Mouse (Mus musculus): ENCODE results near the gene C130026I21Rik. TPM values are rescaled to one million over a fixed set of nuclear protein-coding genes. Genes with fewer than 3 reads are reported as not detected.
"Not testable (repeated sequence)": the region's sequence is repeated elsewhere in the genome, so short reads cannot be mapped to it uniquely, and the experiment has no call there.

C130026I21Rik gene
- polyA plus RNA-seq (2014; fragmentation: Nextera tagmentation; extraction: Ambion mirVana): not detected in 2 replicates

- H3K4me3 ChIP-seq (ENCODE audit: low read depth, low read length); H3K4me2 ChIP-seq (replicated peaks; ENCODE audit: low read depth, low read length); H3K9ac ChIP-seq (replicated peaks; ENCODE audit: low read depth, low read length); ATAC-seq (ENCODE audit: insufficient number of reproducible peaks, insufficient read depth, low FRiP score, low read depth); H3K9me3 ChIP-seq (ENCODE audit: control insufficient read depth, low read depth, low read length); H3K4me1 ChIP-seq (ENCODE audit: control insufficient read depth, insufficient read depth, low read length); H3K27me3 ChIP-seq (ENCODE audit: control insufficient read depth, insufficient read depth, low read length); H3K36me3 ChIP-seq (ENCODE audit: control insufficient read depth, insufficient read depth, low read length); H3K27ac ChIP-seq (ENCODE audit: low read length): not testable (repeated sequence)
- WGBS: no CpG with 5 or more reads among the region's 6 CpGs
Measured at GRCm38 (mm10) chr1:85270466-85270865, at the start of gene C130026I21Rik. Gene C130026I21Rik, minus strand, starts transcription at chr1:85270566.

GRCm38 (mm10) chr1:85287063-85287462 is 16.7 kb upstream of the C130026I21Rik start:
- WGBS: 42% methylated on average over 4 of the region's 5 CpGs
- not testable (repeated sequence) for H3K9ac ChIP-seq (replicated peaks; ENCODE audit: low read depth, low read length); H3K4me2 ChIP-seq (replicated peaks; ENCODE audit: low read depth, low read length); H3K9me3 ChIP-seq (ENCODE audit: control insufficient read depth, low read depth, low read length); H3K36me3 ChIP-seq (ENCODE audit: control insufficient read depth, insufficient read depth, low read length); H3K27ac ChIP-seq (ENCODE audit: low read length); H3K4me1 ChIP-seq (ENCODE audit: control insufficient read depth, insufficient read depth, low read length); H3K4me3 ChIP-seq (ENCODE audit: low read depth, low read length); ATAC-seq (ENCODE audit: insufficient number of reproducible peaks, insufficient read depth, low FRiP score, low read depth); H3K27me3 ChIP-seq (ENCODE audit: control insufficient read depth, insufficient read depth, low read length)

- not testable (repeated sequence) for H3K4me3 ChIP-seq (ENCODE audit: low read depth, low read length); H3K27me3 ChIP-seq (ENCODE audit: control insufficient read depth, insufficient read depth, low read length); H3K9me3 ChIP-seq (ENCODE audit: control insufficient read depth, low read depth, low read length); ATAC-seq (ENCODE audit: insufficient number of reproducible peaks, insufficient read depth, low FRiP score, low read depth); H3K4me1 ChIP-seq (ENCODE audit: control insufficient read depth, insufficient read depth, low read length); H3K36me3 ChIP-seq (ENCODE audit: control insufficient read depth, insufficient read depth, low read length); H3K9ac ChIP-seq (replicated peaks; ENCODE audit: low read depth, low read length); H3K4me2 ChIP-seq (replicated peaks; ENCODE audit: low read depth, low read length); H3K27ac ChIP-seq (ENCODE audit: low read length)
- WGBS: 74% methylated on average over 4 of the region's 5 CpGs
Measured at GRCm38 (mm10) chr1:85276421-85276820, 6.1 kb upstream of the C130026I21Rik start.

DNA sequence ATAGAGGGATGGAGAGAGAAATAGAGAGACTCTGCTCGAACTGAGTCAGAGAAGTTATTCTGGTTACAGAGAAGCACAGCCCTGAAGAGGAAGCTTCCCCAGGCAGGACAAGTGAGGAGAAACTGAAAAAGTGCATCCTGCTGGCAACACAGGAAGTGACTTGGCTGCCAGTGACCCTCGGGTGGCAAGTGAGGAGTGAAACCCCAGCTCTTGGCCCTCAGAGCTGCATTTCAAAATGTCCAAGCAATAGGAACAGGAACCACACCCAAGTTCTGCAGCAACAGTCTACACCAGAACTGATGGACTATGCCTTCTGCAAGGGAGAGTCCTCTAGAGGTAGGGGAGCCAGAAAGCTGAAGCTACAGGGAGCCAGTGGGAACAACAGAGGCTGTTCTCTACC is 11.7 kb downstream of the C130026I21Rik start:
- ATAC-seq (ENCODE audit: insufficient number of reproducible peaks, insufficient read depth, low FRiP score, low read depth); H3K36me3 ChIP-seq (ENCODE audit: control insufficient read depth, insufficient read depth, low read length); H3K27me3 ChIP-seq (ENCODE audit: control insufficient read depth, insufficient read depth, low read length); H3K4me2 ChIP-seq (replicated peaks; ENCODE audit: low read depth, low read length); H3K27ac ChIP-seq (ENCODE audit: low read length); H3K9ac ChIP-seq (replicated peaks; ENCODE audit: low read depth, low read length); H3K9me3 ChIP-seq (ENCODE audit: control insufficient read depth, low read depth, low read length); H3K4me3 ChIP-seq (ENCODE audit: low read depth, low read length); H3K4me1 ChIP-seq (ENCODE audit: control insufficient read depth, insufficient read depth, low read length): not testable (repeated sequence)
- WGBS: 52% methylated on average over 1 of the region's 2 CpGs

- ATAC-seq (ENCODE audit: insufficient number of reproducible peaks, insufficient read depth, low FRiP score, low read depth); H3K9ac ChIP-seq (replicated peaks; ENCODE audit: low read depth, low read length): not testable (repeated sequence)
Measured at GRCm38 (mm10) chr1:85255217-85255616, 15.1 kb downstream of the C130026I21Rik start.

DNA sequence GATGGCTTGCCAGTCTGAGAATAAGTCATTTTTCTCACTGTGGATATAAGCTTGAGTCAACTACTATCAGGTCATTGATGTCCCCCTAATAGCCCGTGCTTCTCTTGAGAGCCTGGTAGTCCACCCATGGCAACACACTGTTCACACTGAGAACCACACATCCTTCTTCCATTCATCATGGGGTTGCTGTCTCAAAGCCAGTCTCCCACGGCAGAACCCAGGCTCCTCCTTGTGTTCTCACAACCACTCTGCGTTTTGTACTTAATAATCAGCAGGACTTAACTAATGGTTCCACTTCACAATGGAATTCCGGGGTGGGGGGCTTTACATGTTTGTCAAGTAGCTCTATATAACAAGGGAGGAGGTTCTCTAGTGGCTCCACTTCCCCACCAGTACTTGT is 19.2 kb downstream of the C130026I21Rik start:
- WGBS: 84% methylated on average over 4 of the region's 4 CpGs
- H3K4me1 ChIP-seq (ENCODE audit: control insufficient read depth, insufficient read depth, low read length); H3K9me3 ChIP-seq (ENCODE audit: control insufficient read depth, low read depth, low read length); ATAC-seq (ENCODE audit: insufficient number of reproducible peaks, insufficient read depth, low FRiP score, low read depth); H3K4me3 ChIP-seq (ENCODE audit: low read depth, low read length); H3K27ac ChIP-seq (ENCODE audit: low read length); H3K27me3 ChIP-seq (ENCODE audit: control insufficient read depth, insufficient read depth, low read length); H3K9ac ChIP-seq (replicated peaks; ENCODE audit: low read depth, low read length); H3K36me3 ChIP-seq (ENCODE audit: control insufficient read depth, insufficient read depth, low read length); H3K4me2 ChIP-seq (replicated peaks; ENCODE audit: low read depth, low read length): not testable (repeated sequence)

More at GRCm38 (mm10) chr1:85255217-85255616, 15.1 kb downstream of the C130026I21Rik start:
- not testable (repeated sequence) for H3K4me3 ChIP-seq (ENCODE audit: low read depth, low read length); H3K4me1 ChIP-seq (ENCODE audit: control insufficient read depth, insufficient read depth, low read length); H3K27ac ChIP-seq (ENCODE audit: low read length); H3K36me3 ChIP-seq (ENCODE audit: control insufficient read depth, insufficient read depth, low read length); H3K4me2 ChIP-seq (replicated peaks; ENCODE audit: low read depth, low read length); H3K27me3 ChIP-seq (ENCODE audit: control insufficient read depth, insufficient read depth, low read length); H3K9me3 ChIP-seq (ENCODE audit: control insufficient read depth, low read depth, low read length)
- 53% methylated on average over 2 of the region's 3 CpGs for WGBS

DNA sequence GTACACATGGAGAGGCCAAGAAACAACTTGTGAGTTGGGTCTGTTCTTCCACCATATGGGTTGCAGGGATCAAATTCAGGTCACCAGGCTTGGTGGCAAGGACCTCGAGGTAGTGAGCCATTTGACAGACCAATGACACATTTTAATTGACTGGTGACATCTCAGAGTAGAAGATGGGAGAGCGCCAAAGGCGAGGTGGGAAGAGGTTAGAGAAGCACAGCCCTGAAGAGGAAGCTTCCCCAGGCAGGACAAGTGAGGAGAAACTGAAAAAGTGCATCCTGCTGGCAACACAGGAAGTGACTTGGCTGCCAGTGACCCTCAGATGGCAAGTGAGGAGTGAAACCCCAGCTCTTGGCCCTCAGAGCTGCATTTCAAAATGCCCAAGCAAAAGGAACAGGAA is 21.4 kb downstream of the C130026I21Rik start:
- not testable (repeated sequence) for H3K27ac ChIP-seq (ENCODE audit: low read length); H3K27me3 ChIP-seq (ENCODE audit: control insufficient read depth, insufficient read depth, low read length); H3K9ac ChIP-seq (replicated peaks; ENCODE audit: low read depth, low read length); H3K36me3 ChIP-seq (ENCODE audit: control insufficient read depth, insufficient read depth, low read length); H3K4me2 ChIP-seq (replicated peaks; ENCODE audit: low read depth, low read length); H3K4me3 ChIP-seq (ENCODE audit: low read depth, low read length); ATAC-seq (ENCODE audit: insufficient number of reproducible peaks, insufficient read depth, low FRiP score, low read depth); H3K9me3 ChIP-seq (ENCODE audit: control insufficient read depth, low read depth, low read length); H3K4me1 ChIP-seq (ENCODE audit: control insufficient read depth, insufficient read depth, low read length)
- 61% methylated on average over 3 of the region's 3 CpGs for WGBS

DNA sequence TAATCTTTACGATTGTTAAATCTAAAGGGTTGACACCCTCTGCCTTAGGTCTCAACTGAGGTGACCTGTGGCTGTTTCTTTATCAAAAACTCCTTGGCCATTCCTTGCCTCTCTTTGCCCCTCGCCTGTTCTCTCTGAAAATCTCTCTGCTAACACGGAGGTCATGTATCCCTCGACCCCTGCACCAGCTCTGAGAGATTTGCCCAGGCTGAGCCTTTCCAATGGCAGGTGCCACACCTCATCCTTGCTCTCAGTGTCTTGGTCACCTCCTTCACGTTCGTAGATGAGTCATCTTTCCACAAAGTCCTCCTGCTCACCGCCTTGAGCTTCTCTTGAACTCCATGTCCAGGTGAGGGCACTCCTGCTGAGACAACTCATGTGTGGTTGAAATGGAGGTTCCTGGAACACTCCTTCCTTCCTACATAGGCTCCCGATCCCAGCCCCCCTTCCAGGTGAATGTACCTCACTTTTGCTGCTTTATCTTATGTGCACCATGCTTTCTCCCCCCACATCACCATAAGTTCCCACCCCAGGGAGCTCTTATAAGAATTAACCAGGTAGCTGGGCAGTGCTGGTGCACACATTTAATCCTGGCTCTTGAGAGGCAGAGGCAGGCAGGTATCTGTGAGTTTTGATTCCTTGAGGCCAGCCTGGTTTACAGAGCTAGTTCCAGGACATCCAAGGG is 23.4 kb downstream of the C130026I21Rik start:
- H3K9me3 ChIP-seq (ENCODE audit: control insufficient read depth, low read depth, low read length): peaks cover 15% of the 10 kb centered on the region
- H3K9ac ChIP-seq (replicated peaks; ENCODE audit: low read depth, low read length); H3K4me2 ChIP-seq (replicated peaks; ENCODE audit: low read depth, low read length); H3K36me3 ChIP-seq (ENCODE audit: control insufficient read depth, insufficient read depth, low read length); H3K4me1 ChIP-seq (ENCODE audit: control insufficient read depth, insufficient read depth, low read length); H3K27me3 ChIP-seq (ENCODE audit: control insufficient read depth, insufficient read depth, low read length); ATAC-seq (ENCODE audit: insufficient number of reproducible peaks, insufficient read depth, low FRiP score, low read depth); H3K27ac ChIP-seq (ENCODE audit: low read length); H3K4me3 ChIP-seq (ENCODE audit: low read depth, low read length): not testable (repeated sequence)
- 73% methylated on average over 8 of the region's 8 CpGs for WGBS

DNA sequence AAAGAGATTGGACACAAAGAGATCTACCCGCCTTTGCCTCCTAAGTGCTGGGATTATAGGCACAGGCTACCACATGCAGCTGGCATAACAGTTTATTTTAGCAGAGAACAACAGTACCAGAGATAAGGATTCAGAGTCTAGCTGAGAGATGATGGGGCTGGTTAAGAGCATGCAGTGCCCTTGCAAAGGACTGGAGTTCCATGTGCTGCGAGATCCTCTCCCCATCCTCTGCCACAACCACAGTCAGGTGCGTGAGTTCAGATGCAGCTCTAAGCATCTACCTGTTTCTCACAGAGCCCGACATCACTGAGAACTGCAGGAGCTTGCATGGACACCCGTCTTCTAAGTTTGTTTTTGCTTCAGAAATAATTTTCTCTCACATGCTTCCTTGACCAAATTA is 24.1 kb downstream of the C130026I21Rik start:
- H3K4me1 ChIP-seq (ENCODE audit: control insufficient read depth, insufficient read depth, low read length); H3K27ac ChIP-seq (ENCODE audit: low read length); H3K4me3 ChIP-seq (ENCODE audit: low read depth, low read length); H3K4me2 ChIP-seq (replicated peaks; ENCODE audit: low read depth, low read length); ATAC-seq (ENCODE audit: insufficient number of reproducible peaks, insufficient read depth, low FRiP score, low read depth); H3K27me3 ChIP-seq (ENCODE audit: control insufficient read depth, insufficient read depth, low read length); H3K36me3 ChIP-seq (ENCODE audit: control insufficient read depth, insufficient read depth, low read length); H3K9ac ChIP-seq (replicated peaks; ENCODE audit: low read depth, low read length): not testable (repeated sequence)
- peaks cover 15% of the 10 kb centered on the region for H3K9me3 ChIP-seq (ENCODE audit: control insufficient read depth, low read depth, low read length)
- WGBS: 79% methylated on average over 4 of the region's 5 CpGs

All from stomach, embryonic 14.5 days (tissue).